Mouse (Mus musculus): ENCODE results near the gene Nt5dc1.

GRCm38 (mm10) chr10:34352166-34352565, 66.2 kb downstream of the Nt5dc1 start:
- TF ChIP-seq CTCF (conservative IDR thresholded peaks at IDR 0.05; ENCODE audit: low read length) (no peak), POU5F1 (IDR thresholded peaks at IDR 0.05; ENCODE audit: borderline replicate concordance, low read length) (no peak)
